Mouse (Mus musculus): ENCODE results near the gene 2610318N02Rik. TPM values are rescaled to one million over a fixed set of nuclear protein-coding genes. Genes with fewer than 3 reads are reported as not detected.
"Not testable (repeated sequence)": the region's sequence is repeated elsewhere in the genome, so short reads cannot be mapped to it uniquely, and the experiment has no call there.

2610318N02Rik gene
- polyA plus RNA-seq (2015; fragmentation: Nextera tagmentation; extraction: Ambion mirVana) = 29.2 and 30.6 TPM in 2 replicates

DNA sequence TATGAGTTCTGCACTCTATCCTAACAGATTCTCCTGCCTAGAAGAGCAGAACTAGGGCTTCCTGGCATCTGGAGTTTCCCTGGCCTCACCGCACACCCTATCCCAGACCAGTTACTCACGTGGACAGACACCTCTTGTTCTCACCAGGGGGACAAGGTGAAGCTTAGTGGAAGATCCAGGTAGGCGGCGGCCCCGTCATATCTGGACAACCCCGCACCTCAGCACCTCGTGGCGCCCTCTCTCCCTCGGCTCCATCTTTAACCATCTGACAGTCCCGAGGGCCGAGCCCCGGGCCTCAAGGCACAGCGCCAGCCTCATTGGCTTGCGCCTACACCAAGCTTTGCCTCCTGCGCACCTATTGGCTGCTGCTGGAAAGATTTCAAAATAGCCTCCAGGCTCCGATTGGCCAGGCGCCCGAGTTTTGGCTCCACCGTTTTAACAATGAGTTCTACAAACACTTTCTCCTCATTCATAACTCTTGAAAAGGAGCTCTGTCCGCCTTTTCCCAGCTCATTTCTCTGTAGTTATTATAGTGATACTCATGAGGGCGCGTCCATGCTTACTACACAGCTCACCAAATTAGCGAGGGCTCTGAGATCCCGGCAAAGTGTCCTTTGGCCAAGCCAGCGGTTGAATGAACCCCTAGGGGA lies at the start of gene 2610318N02Rik:
TSS of gene 2610318N02Rik (minus strand) at position 297 of the 650 bp plus-strand sequence.
- Histone ChIP-seq H3K4me1 (peaks cover 24% of the 10 kb centered on the region), H3K27me3 (replicated peaks) (no peaks in the 10 kb centered on the region), H3K9ac (peak within 1 kb of the TSS; percentile 85), H3K27ac (replicated peaks) (peak within 1 kb of the TSS; percentile 74), H3K4me3 (peak within 1 kb of the TSS; percentile 67), H3K36me3 (peaks cover 34% of the 10 kb centered on the region), H3K9me3 (no peaks in the 10 kb centered on the region), H3K4me2 (peak within 1 kb of the TSS; percentile 89)
- ATAC-seq (ENCODE audit: extremely low read depth, insufficient number of reproducible peaks, low FRiP score, low TSS enrichment) = peak; percentile 75
- WGBS = 1% methylated on average over 25 of the region's 25 CpGs

DNA sequence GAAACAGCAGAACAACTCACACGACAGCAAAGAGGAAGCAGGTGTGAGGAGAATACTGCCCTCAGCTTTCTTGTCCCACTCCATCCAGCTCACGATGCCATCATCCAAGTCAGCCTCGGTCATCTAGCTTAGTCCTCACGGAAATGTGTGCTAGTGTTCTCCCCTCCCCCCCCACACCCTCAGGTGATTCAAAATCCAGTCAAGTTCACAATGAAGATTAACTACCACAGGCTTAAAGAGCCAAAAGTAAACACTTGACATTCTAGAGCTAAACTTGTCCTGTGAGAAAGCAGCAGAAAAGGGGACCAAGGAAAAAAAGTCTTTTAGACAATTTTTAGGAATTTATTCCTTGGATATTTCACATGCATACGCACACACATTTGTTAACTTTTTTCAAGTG lies 43.1 kb upstream of the 2610318N02Rik start:
- no peak overlapping the region for H3K9ac ChIP-seq
- H3K4me3 ChIP-seq = no peak overlapping the region
- H3K9me3 ChIP-seq = no peaks in the 10 kb centered on the region
- ATAC-seq (ENCODE audit: extremely low read depth, insufficient number of reproducible peaks, low FRiP score, low TSS enrichment) = no peak
- H3K36me3 ChIP-seq = peaks cover 81% of the 10 kb centered on the region
- H3K27ac ChIP-seq (replicated peaks) = no peak overlapping the region
- peaks cover 2% of the 10 kb centered on the region for H3K4me1 ChIP-seq
- no peak overlapping the region for H3K4me2 ChIP-seq
- WGBS = 85% methylated on average over 5 of the region's 5 CpGs
- H3K27me3 ChIP-seq (replicated peaks) = no peaks in the 10 kb centered on the region

- Histone ChIP-seq H3K4me1 (peaks cover 2% of the 10 kb centered on the region), H3K9ac (no peak overlapping the region), H3K4me3 (no peak overlapping the region), H3K27me3 (replicated peaks) (no peaks in the 10 kb centered on the region), H3K4me2 (no peak overlapping the region), H3K9me3 (no peaks in the 10 kb centered on the region), H3K36me3 (peaks cover 81% of the 10 kb centered on the region), H3K27ac (replicated peaks) (no peak overlapping the region)
- ATAC-seq (ENCODE audit: extremely low read depth, insufficient number of reproducible peaks, low FRiP score, low TSS enrichment) = no peak
These were observed 42.2 kb upstream of the 2610318N02Rik start for GRCm38 (mm10) chr16:17167179-17167578.

- not testable (repeated sequence) for H3K4me1 ChIP-seq; H3K9ac ChIP-seq; H3K27ac ChIP-seq (replicated peaks); H3K4me2 ChIP-seq; H3K4me3 ChIP-seq; ATAC-seq (ENCODE audit: extremely low read depth, insufficient number of reproducible peaks, low FRiP score, low TSS enrichment); H3K27me3 ChIP-seq (replicated peaks); H3K9me3 ChIP-seq
- 74% methylated on average over 1 of the region's 1 CpGs for WGBS
- peaks cover 78% of the 10 kb centered on the region for H3K36me3 ChIP-seq
These were observed 40.5 kb upstream of the 2610318N02Rik start for GRCm38 (mm10) chr16:17165478-17165877.

GRCm38 (mm10) chr16:17154346-17154745 lies 29.4 kb upstream of the 2610318N02Rik start:
- H3K36me3 ChIP-seq = peaks cover 80% of the 10 kb centered on the region
- WGBS = 84% methylated on average over 2 of the region's 2 CpGs
- H3K27me3 ChIP-seq (replicated peaks) = no peaks in the 10 kb centered on the region
- ATAC-seq (ENCODE audit: extremely low read depth, insufficient number of reproducible peaks, low FRiP score, low TSS enrichment) = no peak
- no peak overlapping the region for H3K4me2 ChIP-seq
- no peak overlapping the region for H3K4me3 ChIP-seq
- H3K4me1 ChIP-seq = peaks cover 13% of the 10 kb centered on the region; the same call in 1 of the 2 replicates
- H3K9me3 ChIP-seq = no peaks in the 10 kb centered on the region
- H3K9ac ChIP-seq = no peak overlapping the region
- no peak overlapping the region for H3K27ac ChIP-seq (replicated peaks)

- no peaks in the 10 kb centered on the region; the same call in 1 of the 2 replicates for H3K27me3 ChIP-seq (replicated peaks)
- H3K4me3 ChIP-seq = no peak overlapping the region
- H3K27ac ChIP-seq (replicated peaks) = no peak overlapping the region
- no peak overlapping the region for H3K4me2 ChIP-seq
- H3K36me3 ChIP-seq = peaks cover 56% of the 10 kb centered on the region
- ATAC-seq (ENCODE audit: extremely low read depth, insufficient number of reproducible peaks, low FRiP score, low TSS enrichment) = no peak
- H3K4me1 ChIP-seq = peaks cover 28% of the 10 kb centered on the region
- H3K9ac ChIP-seq = no peak overlapping the region
- 94% methylated on average over 4 of the region's 4 CpGs for WGBS
- H3K9me3 ChIP-seq = no peaks in the 10 kb centered on the region
These were observed 26.9 kb upstream of the 2610318N02Rik start for GRCm38 (mm10) chr16:17151874-17152273.

DNA sequence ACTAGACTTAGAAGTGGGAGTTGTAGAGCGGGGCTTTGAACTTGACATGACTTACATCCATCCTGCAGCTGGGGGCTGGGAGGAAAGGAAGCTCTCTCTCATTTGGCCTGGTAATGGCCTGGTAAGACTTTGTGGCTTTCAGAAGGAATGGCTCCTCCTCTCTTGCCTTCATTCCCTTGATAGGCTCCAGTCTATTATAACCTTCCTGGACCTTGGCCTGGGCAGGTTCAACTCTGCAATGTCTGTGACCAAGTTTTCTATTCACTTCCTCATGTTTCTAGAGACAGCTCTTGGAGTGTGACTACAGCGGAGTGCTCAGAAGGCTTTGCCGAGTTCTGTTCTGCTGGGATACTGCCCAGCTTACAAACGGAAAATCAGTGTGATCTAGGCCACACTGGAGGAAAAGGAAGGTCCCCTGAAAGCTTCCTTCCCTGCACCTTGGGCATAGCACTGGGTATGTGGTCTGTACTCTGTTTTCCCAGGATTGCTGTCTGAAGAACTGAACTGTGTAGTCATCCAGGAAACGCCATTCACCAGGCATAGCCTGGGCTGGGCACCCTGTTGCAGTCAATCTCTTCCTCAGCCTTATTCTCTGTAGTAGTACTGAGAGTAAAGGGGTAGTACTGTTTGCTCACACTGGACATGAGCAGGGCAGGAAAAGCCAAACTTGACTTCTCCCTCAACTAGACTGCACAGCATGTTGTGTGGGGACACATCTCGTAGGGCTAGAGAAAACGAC lies 25.7 kb upstream of the 2610318N02Rik start:
- H3K4me1 ChIP-seq = peaks cover 28% of the 10 kb centered on the region
- no peak overlapping the region for H3K4me2 ChIP-seq
- no peak overlapping the region for H3K9ac ChIP-seq
- no peak for ATAC-seq (ENCODE audit: extremely low read depth, insufficient number of reproducible peaks, low FRiP score, low TSS enrichment)
- H3K27ac ChIP-seq (replicated peaks) = no peak overlapping the region
- H3K9me3 ChIP-seq = no peaks in the 10 kb centered on the region
- peaks cover 45% of the 10 kb centered on the region for H3K36me3 ChIP-seq
- no peak overlapping the region for H3K4me3 ChIP-seq
- no peaks in the 10 kb centered on the region; the same call in 1 of the 2 replicates for H3K27me3 ChIP-seq (replicated peaks)
- 71% methylated on average over 7 of the region's 7 CpGs for WGBS

- Histone ChIP-seq H3K4me3 (peak overlapping the region; percentile 69), H3K4me2 (peak overlapping the region; percentile 100), H3K4me1 (peaks cover 16% of the 10 kb centered on the region), H3K27ac (replicated peaks) (no peak overlapping the region), H3K36me3 (peaks cover 22% of the 10 kb centered on the region), H3K9ac (peak overlapping the region; percentile 79), H3K9me3 (no peaks in the 10 kb centered on the region), H3K27me3 (replicated peaks) (no peaks in the 10 kb centered on the region; the same call in 1 of the 2 replicates)
- ATAC-seq (ENCODE audit: extremely low read depth, insufficient number of reproducible peaks, low FRiP score, low TSS enrichment) = no peak
- 11% methylated on average over 16 of the region's 16 CpGs for WGBS
These were observed 23.1 kb upstream of the 2610318N02Rik start for GRCm38 (mm10) chr16:17148084-17148483.

DNA sequence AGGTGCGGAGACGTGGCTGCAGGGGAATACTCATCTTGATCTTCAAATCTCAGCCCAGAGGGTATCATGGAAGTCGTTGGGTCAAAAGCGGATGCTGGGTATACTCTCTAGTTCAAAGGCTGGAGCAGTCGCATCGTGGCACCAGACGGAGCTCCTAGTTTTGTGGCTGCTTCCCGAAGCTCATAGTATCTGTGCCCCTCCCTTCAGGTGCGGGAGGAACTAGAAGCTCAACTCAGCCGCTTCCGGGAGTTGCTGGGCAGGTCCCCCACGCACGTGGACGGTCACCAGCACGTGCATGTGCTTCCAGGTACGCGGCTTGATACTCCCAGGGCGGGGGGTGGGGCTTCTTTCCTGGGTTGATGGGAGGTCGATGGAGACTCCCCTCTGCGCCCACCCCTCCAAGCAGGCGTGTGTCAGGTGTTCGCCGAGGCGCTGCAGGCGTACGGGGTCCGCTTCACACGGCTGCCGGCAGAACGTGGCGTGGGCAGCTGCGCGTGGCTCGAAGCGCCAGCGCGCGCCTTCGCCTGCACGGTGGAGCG lies 22.5 kb upstream of the 2610318N02Rik start:
- no peak overlapping the region for H3K27ac ChIP-seq (replicated peaks)
- 1% methylated on average over 41 of the region's 41 CpGs for WGBS
- no peak for ATAC-seq (ENCODE audit: extremely low read depth, insufficient number of reproducible peaks, low FRiP score, low TSS enrichment)

DNA sequence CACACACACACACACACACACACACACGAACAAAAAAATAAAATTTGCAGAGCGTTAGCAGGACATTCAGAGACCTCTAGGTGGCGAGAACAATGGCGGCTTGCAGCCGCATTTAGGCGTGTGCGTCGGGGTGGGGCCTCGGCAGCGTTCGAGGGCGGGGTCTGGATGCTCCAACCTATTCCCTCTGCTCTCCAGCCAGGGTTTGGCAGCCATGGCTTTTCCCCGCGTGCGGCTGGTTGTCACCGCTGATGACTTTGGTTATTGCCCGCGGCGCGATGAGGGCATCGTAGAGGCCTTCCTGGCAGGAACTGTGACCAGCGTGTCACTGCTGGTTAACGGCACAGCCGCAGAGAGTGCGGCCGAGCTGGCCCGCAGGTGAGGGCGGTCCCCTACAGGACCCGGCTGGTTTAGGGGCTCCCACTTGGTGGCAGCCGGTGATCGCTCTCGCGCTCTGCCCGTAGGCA lies 21.8 kb upstream of the 2610318N02Rik start, which contains the start of gene Ccdc116:
TSS of gene Ccdc116 (minus strand) at position 458 of the 464 bp plus-strand sequence.
- no peaks in the 10 kb centered on the region for H3K9me3 ChIP-seq
- peak within 1 kb of the TSS; percentile 69 for H3K4me3 ChIP-seq
- peak within 1 kb of the TSS; percentile 79 for H3K9ac ChIP-seq
- peak within 1 kb of the TSS; percentile 100 for H3K4me2 ChIP-seq
- under 1% methylated on average over 34 of the region's 34 CpGs for WGBS
- H3K4me1 ChIP-seq = peaks cover 16% of the 10 kb centered on the region
- peaks cover 10% of the 10 kb centered on the region for H3K36me3 ChIP-seq
- ATAC-seq (ENCODE audit: extremely low read depth, insufficient number of reproducible peaks, low FRiP score, low TSS enrichment) = peak; percentile 62; the same call in 1 of the 2 replicates
- no peak within 1 kb of the TSS for H3K27ac ChIP-seq (replicated peaks)
- H3K27me3 ChIP-seq (replicated peaks) = no peaks in the 10 kb centered on the region; the same call in 1 of the 2 replicates

More for the DNA sequence above, 22.5 kb upstream of the 2610318N02Rik start:
- no peaks in the 10 kb centered on the region for H3K9me3 ChIP-seq
- peaks cover 16% of the 10 kb centered on the region for H3K36me3 ChIP-seq
- H3K4me3 ChIP-seq = peak overlapping the region; percentile 69
- H3K27me3 ChIP-seq (replicated peaks) = no peaks in the 10 kb centered on the region; the same call in 1 of the 2 replicates
- peaks cover 16% of the 10 kb centered on the region for H3K4me1 ChIP-seq
- peak overlapping the region; percentile 100 for H3K4me2 ChIP-seq
- peak overlapping the region; percentile 79 for H3K9ac ChIP-seq

GRCm38 (mm10) chr16:17144339-17144738 lies 19.4 kb upstream of the 2610318N02Rik start, which contains the start of gene Ydjc:
Gene Ydjc (plus strand): TSS chr16:17144621.
- Histone ChIP-seq H3K36me3 (no peaks in the 10 kb centered on the region), H3K4me2 (no peak within 1 kb of the TSS), H3K4me1 (peaks cover 16% of the 10 kb centered on the region), H3K27ac (replicated peaks) (no peak within 1 kb of the TSS), H3K9ac (no peak within 1 kb of the TSS), H3K27me3 (replicated peaks) (no peaks in the 10 kb centered on the region; the same call in 1 of the 2 replicates), H3K9me3 (no peaks in the 10 kb centered on the region), H3K4me3 (no peak within 1 kb of the TSS)
- 22% methylated on average over 7 of the region's 7 CpGs for WGBS
- no peak for ATAC-seq (ENCODE audit: extremely low read depth, insufficient number of reproducible peaks, low FRiP score, low TSS enrichment)
